Comparison of ENCODE assay signal across 8 mouse cellular contexts in genomic region chr19:5794771-5795576, GRCm38 (mm10). TPM values are rescaled to one million over a fixed set of nuclear protein-coding genes. Genes with fewer than 3 reads are reported as not detected.
DNase-seq lines count a peak whose midpoint lies in the region; ATAC-seq and TF ChIP-seq lines count a peak whose summit lies in the region.

No protein-coding gene starts in this region.

- ATAC-seq in heart, embryonic 16.5 days (replicated peaks; ENCODE audit: extremely low read depth, insufficient read depth, low FRiP score) = peak; percentile 16; the same call in 1 of the 2 replicates
- peak; percentile 33; the same call in 1 of the 2 replicates for ATAC-seq in limb, embryonic 13.5 days (ENCODE audit: low FRiP score, low read depth)

- H3ac ChIP-seq in myocyte (ENCODE audit: control insufficient read depth, insufficient read length) = no peak overlapping the region

- peaks cover 17% of the 10 kb centered on the region for H3K4me1 ChIP-seq in heart, embryonic 16.5 days (ENCODE audit: control insufficient read depth, insufficient read depth, low read length)
- H3K4me1 ChIP-seq in limb, embryonic 13.5 days = peaks cover 39% of the 10 kb centered on the region

- DNase-seq in right cerebral cortex, adult 18-20 months = peak; percentile 44
- no peak for DNase-seq in right cerebral cortex, postnatal 14 days
- DNase-seq in embryo, embryonic 10.5 days (ENCODE audit: low spot score) = peak; percentile 65
- DNase-seq in layer of hippocampus, adult 11-12 months (ENCODE audit: low spot score) = no peak
- DNase-seq in ovary, postnatal 10 days (ENCODE audit: low spot score) = no peak

- TF ChIP-seq POLR2A in myocyte (IDR thresholded peaks at IDR 0.05; ENCODE audit: insufficient read length, low read depth) = peak; percentile 60

- WGBS in heart, embryonic 16.5 days = 26% methylated on average over 5 of the region's 5 CpGs
- WGBS in limb, embryonic 13.5 days = 36% methylated on average over 5 of the region's 5 CpGs

- H3K27ac ChIP-seq in heart, embryonic 16.5 days (ENCODE audit: low read length) = peak overlapping the region; percentile 64
- peak overlapping the region; percentile 61 for H3K27ac ChIP-seq in limb, embryonic 13.5 days

- peak overlapping the region; percentile 20; the same call in 1 of the 2 replicates for H3K4me3 ChIP-seq in heart, embryonic 16.5 days (ENCODE audit: low read length)
- peak overlapping the region; percentile 14 for H3K4me3 ChIP-seq in limb, embryonic 13.5 days
- H3K4me3 ChIP-seq in myocyte = peak overlapping the region; percentile 100

- H3K9ac ChIP-seq in heart, embryonic 16.5 days (ENCODE audit: low read length) = peak overlapping the region; percentile 96
- H3K9ac ChIP-seq in limb, embryonic 13.5 days = peak overlapping the region; percentile 15

- no peaks in the 10 kb centered on the region for H3K9me3 ChIP-seq in heart, embryonic 16.5 days (replicated peaks; ENCODE audit: control insufficient read depth, low read length)
- H3K9me3 ChIP-seq in limb, embryonic 13.5 days = no peaks in the 10 kb centered on the region

- H3K36me3 ChIP-seq in heart, embryonic 16.5 days (ENCODE audit: control insufficient read depth, insufficient read depth) = peaks cover 34% of the 10 kb centered on the region
- peaks cover 44% of the 10 kb centered on the region for H3K36me3 ChIP-seq in limb, embryonic 13.5 days
- peaks cover 45% of the 10 kb centered on the region for H3K36me3 ChIP-seq in myocyte (ENCODE audit: control insufficient read depth, insufficient read depth)

- H3K4me2 ChIP-seq in heart, embryonic 16.5 days (ENCODE audit: low read depth, low read length) = peak overlapping the region; percentile 71; the same call in 1 of the 2 replicates
- H3K4me2 ChIP-seq in limb, embryonic 13.5 days (replicated peaks) = peak overlapping the region; percentile 95
- peak overlapping the region; percentile 96 for H3K4me2 ChIP-seq in myocyte (ENCODE audit: low read depth)

- peaks cover 51% of the 10 kb centered on the region for H3K79me2 ChIP-seq in myocyte (ENCODE audit: control insufficient read depth, insufficient read depth)

- H3K27me3 ChIP-seq in heart, embryonic 16.5 days (ENCODE audit: control insufficient read depth, insufficient read depth, low read length) = no peaks in the 10 kb centered on the region
- no peaks in the 10 kb centered on the region for H3K27me3 ChIP-seq in limb, embryonic 13.5 days
- no peaks in the 10 kb centered on the region for H3K27me3 ChIP-seq in myocyte (ENCODE audit: control insufficient read depth, insufficient read depth, insufficient read length)

TF ChIP-seq in myocyte, 11 proteins besides CTCF, POLR2A, EP300 and RAD21:
- TF ChIP-seq TCF12 (IDR thresholded peaks at IDR 0.05; ENCODE audit: insufficient read depth, poor library complexity, severe bottlenecking) = no peak
- TF ChIP-seq POLR2AphosphoS2 (IDR thresholded peaks at IDR 0.05; ENCODE audit: insufficient read length, low read depth) = peak; percentile 96

RNA-seq across cellular contexts. Expression of gene Scyl1, which starts 23.8 kb away (rescaled TPM):
- polyA plus RNA-seq in heart, embryonic 16.5 days (2015; fragmentation: Nextera tagmentation; extraction: Ambion mirVana) = 62.1 and 66.6 TPM in 2 replicates
- polyA plus RNA-seq in limb, embryonic 13.5 days (2015; fragmentation: Nextera tagmentation; extraction: Ambion mirVana) = 76.9 and 82.7 TPM in 2 replicates
- 73.5 TPM for polyA plus RNA-seq in myocyte (2012; fragmentation: generic; extraction: Trizol)

RNA-seq across cellular contexts. Expression of gene Ltbp3, which starts 54.3 kb away (rescaled TPM):
- polyA plus RNA-seq in heart, embryonic 16.5 days (2015; fragmentation: Nextera tagmentation; extraction: Ambion mirVana) = 27.3 and 31.5 TPM in 2 replicates
- 41.1 and 48.9 TPM in 2 replicates for polyA plus RNA-seq in limb, embryonic 13.5 days (2015; fragmentation: Nextera tagmentation; extraction: Ambion mirVana)
- polyA plus RNA-seq in myocyte (2012; fragmentation: generic; extraction: Trizol) = 100 TPM

Comparison
In these comparisons a context has a peak if more than half of its experiments do, and no peak if none do; other contexts are left out.
1. DNase-seq: peak in right cerebral cortex, adult 18-20 months (single experiment) and embryo, embryonic 10.5 days (single experiment); none in right cerebral cortex, postnatal 14 days (single experiment), layer of hippocampus, adult 11-12 months (single experiment) and ovary, postnatal 10 days (single experiment).
2. H3K4me3 ChIP-seq: peak in every context shown above with its lines; median percentile 100 in myocyte; 20 in heart, embryonic 16.5 days; 14 in limb, embryonic 13.5 days.
3. Peak in every context shown above with its lines, with median percentiles within 50 percentile points of each other: H3K4me2 ChIP-seq.